Mouse (Mus musculus): ENCODE results near the gene Kl.

- TF ChIP-seq POLR2A (IDR thresholded peaks at IDR 0.05; ENCODE audit: extremely low read depth, insufficient read depth, low read length) (no peak), CTCF (IDR thresholded peaks at IDR 0.05; ENCODE audit: low read depth, low read length) (no peak)
Measured at GRCm38 (mm10) chr5:151026069-151026468, 73.7 kb downstream of the Kl start.

All from liver, adult 2 months (tissue).